Mouse (Mus musculus) forebrain, embryonic 14.5 days (tissue): ENCODE data around the gene Abr. TPM values are rescaled to one million over a fixed set of nuclear protein-coding genes. Genes with fewer than 3 reads are reported as not detected.

Experiments used
- ATAC-seq: fragments of 200-750 bp; cut with Nextera tagmentation; 2 replicates; pipeline ENCODE4 v1.8.0; 2017; ENCODE audit warnings: mild to moderate bottlenecking, moderate library complexity
- DNase-seq: peaks from one replicate; pipeline ENCODE4 v3.0.0-alpha.2; 2015; ENCODE audit warnings: low spot score
- H3K27ac ChIP-seq: fragments of 300-500 bp; sonication (generic); 2 replicates; pipeline ENCODE4 v1.5.1; 2014; ENCODE audit warnings: low read depth, mild to moderate bottlenecking, control low read depth, low read length, moderate library complexity
- H3K27me3 ChIP-seq: fragments of 300-500 bp; sonication (generic); replicated peaks from 2 replicates; pipeline ENCODE4 v1.6.1; 2014; ENCODE audit warnings: low read length, control low read depth, mixed read lengths; ENCODE audit not compliant: control insufficient read depth, insufficient read depth
- H3K36me3 ChIP-seq: fragments of 300-500 bp; sonication (generic); 2 replicates; pipeline ENCODE4 v1.6.1; 2014; ENCODE audit warnings: low read length, control low read depth; ENCODE audit not compliant: control insufficient read depth, insufficient read depth
- H3K4me1 ChIP-seq: fragments of 300-500 bp; sonication (generic); 2 replicates; pipeline ENCODE4 v1.6.1; 2014; ENCODE audit warnings: antibody characterized with exemption, low read length, control low read depth; ENCODE audit not compliant: control insufficient read depth, insufficient read depth
- H3K4me2 ChIP-seq: fragments of 300-500 bp; sonication (generic); 2 replicates; pipeline ENCODE4 v1.6.1; 2014; ENCODE audit warnings: mild to moderate bottlenecking, control low read depth, low read length
- H3K4me3 ChIP-seq: fragments of 300-500 bp; sonication (generic); 2 replicates; pipeline ENCODE4 v1.5.1; 2014; ENCODE audit warnings: low read depth, low read length, control low read depth
- H3K9ac ChIP-seq: fragments of 300-500 bp; sonication (generic); 2 replicates; pipeline ENCODE4 v1.6.1; 2014; ENCODE audit warnings: mild to moderate bottlenecking, low read length, control low read depth, moderate library complexity
- H3K9me3 ChIP-seq: fragments of 300-500 bp; sonication (generic); replicated peaks from 2 replicates; pipeline ENCODE4 v1.6.1; 2016; ENCODE audit warnings: low read length, control low read depth, mixed read lengths; ENCODE audit not compliant: control insufficient read depth
- WGBS: fragments of 180-500 bp; shearing (Covaris S2); extraction: QIAGEN DNeasy Blood & Tissue Kit; methylation state at CpG from one replicate; pipeline ENCODE4 v1.1.7; 2014; 5-methylcytosine and 5-hydroxymethylcytosine counted together
- polyA plus RNA-seq: library from polyadenylated mRNA; unstranded; fragments of >200 nt; fragmentation: Nextera tagmentation; extraction: Ambion mirVana; gene quantifications from 2 replicates; pipeline ENCODE4 v1.2.1, GENCODE M21; 2014

Gene Abr
- polyA plus RNA-seq, 1 experiment from 2014 or later: 88.8 TPM

DNA sequence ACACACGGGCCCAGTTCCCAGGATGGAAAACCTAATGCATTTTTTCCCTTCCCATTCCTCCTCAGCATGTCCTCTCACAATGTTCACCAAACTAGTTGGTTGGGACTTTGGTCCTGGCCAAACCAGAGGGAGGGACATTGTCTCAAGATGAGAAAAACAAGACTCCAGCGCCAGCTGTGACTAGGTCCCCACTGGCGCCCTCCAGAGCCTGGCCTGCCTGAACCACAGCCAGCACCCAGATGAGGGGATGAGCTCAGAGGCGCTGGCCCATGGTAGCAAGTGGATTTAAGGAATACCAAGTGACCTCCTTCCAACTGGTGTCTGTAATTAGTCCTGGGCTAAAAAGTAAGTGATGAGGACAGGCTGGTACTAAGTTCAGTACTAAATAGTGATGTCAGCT lies 201.2 kb downstream of the Abr start:
- 74% methylated on average over 4 of the region's 4 CpGs for WGBS
- H3K4me2 ChIP-seq: no peak overlapping the region
- H3K27ac ChIP-seq: no peak overlapping the region
- peaks cover 94% of the 10 kb centered on the region for H3K36me3 ChIP-seq
- no peak overlapping the region for H3K9ac ChIP-seq
- peaks cover under 1% of the 10 kb centered on the region; the same call in 1 of the 2 replicates for H3K4me1 ChIP-seq
- H3K27me3 ChIP-seq: no peaks in the 10 kb centered on the region
- no peak for DNase-seq
- ATAC-seq: no peak
- H3K9me3 ChIP-seq: no peaks in the 10 kb centered on the region
- H3K4me3 ChIP-seq: no peak overlapping the region

DNA sequence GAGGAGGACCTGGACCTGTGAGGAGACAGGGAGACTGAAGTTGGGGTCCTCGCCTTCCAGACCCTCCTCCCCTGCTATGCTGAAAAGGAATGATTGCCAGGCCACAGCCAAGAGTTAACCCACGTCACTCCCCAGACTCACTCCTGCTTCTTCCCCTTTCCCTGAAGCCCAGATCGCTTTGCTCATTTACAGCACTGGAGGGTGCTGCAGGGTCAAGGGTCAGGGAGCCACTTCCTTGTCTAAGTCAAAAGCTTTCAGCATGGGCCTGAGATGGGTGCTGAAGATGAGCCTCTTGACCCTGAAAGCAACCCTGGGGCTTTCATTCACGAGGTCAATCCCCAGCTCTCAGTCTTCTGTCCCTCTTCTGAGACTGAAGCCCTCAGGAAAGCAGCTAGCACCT lies 202.9 kb downstream of the Abr start:
- 0 out of 2 replicates have a peak overlapping the region, but pooled peaks have one; percentile 11 for H3K27ac ChIP-seq
- H3K4me1 ChIP-seq: no peaks in the 10 kb centered on the region
- no peak for DNase-seq
- H3K4me2 ChIP-seq: no peak overlapping the region
- peaks cover 95% of the 10 kb centered on the region for H3K36me3 ChIP-seq
- WGBS: 70% methylated on average over 4 of the region's 4 CpGs
- H3K4me3 ChIP-seq: no peak overlapping the region
- H3K9ac ChIP-seq: no peak overlapping the region
- ATAC-seq: no peak
- H3K27me3 ChIP-seq: no peaks in the 10 kb centered on the region
- H3K9me3 ChIP-seq: no peaks in the 10 kb centered on the region

DNA sequence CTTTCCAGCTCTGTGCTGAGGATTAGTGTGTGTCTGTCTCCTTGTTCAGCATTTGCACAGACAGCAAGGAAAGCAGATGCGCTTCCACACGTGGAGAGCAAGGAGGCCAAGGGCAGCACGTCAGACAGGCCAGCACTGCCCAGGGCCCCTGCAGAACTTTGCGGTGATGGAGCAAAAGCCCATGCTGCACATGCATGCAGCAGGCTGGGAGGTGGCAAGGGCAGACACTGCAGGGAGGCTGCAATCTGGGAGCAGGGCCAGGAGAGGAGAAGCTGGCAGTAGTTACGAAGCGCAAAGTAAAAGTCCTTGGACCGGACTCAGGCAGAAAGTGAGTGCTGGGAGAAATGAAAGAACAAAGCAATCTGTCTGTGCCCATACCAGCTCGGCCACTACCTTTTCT lies 203.7 kb downstream of the Abr start:
- WGBS: 74% methylated on average over 8 of the region's 8 CpGs
- no peak for ATAC-seq
- Histone ChIP-seq H3K27me3 (no peaks in the 10 kb centered on the region), H3K9me3 (no peaks in the 10 kb centered on the region), H3K27ac (no peak overlapping the region), H3K4me3 (no peak overlapping the region), H3K4me1 (no peaks in the 10 kb centered on the region), H3K36me3 (peaks cover 90% of the 10 kb centered on the region), H3K4me2 (no peak overlapping the region), H3K9ac (no peak overlapping the region)
- peak; percentile 36 for DNase-seq

DNA sequence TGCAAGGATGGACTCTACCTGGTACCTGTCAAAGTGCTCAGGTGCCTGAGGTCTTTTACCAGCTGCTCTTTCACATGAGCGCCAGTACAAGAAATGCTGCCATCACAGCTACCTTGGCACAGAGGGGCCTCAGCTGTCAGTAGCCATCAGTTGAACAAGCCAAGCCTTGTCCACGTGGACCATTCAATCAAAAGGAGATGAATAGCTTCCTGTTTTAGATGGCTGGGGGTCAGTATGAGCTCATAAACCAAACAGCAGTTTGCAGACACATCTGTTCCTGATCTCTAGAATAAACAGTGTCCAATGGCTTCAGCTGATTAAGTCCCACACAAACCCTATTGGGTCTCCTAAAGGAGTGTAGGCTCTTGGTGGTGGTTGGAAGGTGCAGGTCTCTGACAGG lies 206.1 kb downstream of the Abr start:
- H3K9ac ChIP-seq: no peak overlapping the region
- no peaks in the 10 kb centered on the region for H3K27me3 ChIP-seq
- DNase-seq (no peak), ATAC-seq (no peak)
- H3K27ac ChIP-seq: no peak overlapping the region
- no peak overlapping the region for H3K4me2 ChIP-seq
- no peak overlapping the region for H3K4me3 ChIP-seq
- 71% methylated on average over 2 of the region's 2 CpGs for WGBS
- H3K36me3 ChIP-seq: peaks cover 75% of the 10 kb centered on the region
- H3K9me3 ChIP-seq: no peaks in the 10 kb centered on the region
- H3K4me1 ChIP-seq: no peaks in the 10 kb centered on the region

DNA sequence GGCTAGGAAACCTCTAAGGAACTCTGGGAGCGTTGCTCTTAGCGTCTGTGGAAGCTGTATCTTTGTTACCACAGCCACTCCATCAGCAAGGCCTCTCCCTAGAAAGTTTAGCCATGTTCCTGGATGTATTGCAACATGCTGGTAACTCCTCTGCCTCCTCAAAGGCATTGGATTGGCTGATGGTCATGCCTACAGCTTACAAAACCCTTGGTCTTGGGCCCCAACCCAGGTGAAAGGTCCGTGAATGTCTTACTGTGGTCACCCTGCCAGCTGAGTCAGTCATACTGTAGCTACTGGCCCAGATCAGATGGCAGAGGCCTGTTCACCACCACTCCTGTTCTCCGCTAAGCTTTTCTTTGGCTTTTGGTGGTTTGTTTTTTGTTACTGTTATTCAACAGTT lies 207.1 kb downstream of the Abr start:
- no peak for DNase-seq
- no peak overlapping the region for H3K4me2 ChIP-seq
- H3K27ac ChIP-seq: no peak overlapping the region
- H3K4me3 ChIP-seq: no peak overlapping the region
- H3K27me3 ChIP-seq: no peaks in the 10 kb centered on the region
- no peaks in the 10 kb centered on the region for H3K9me3 ChIP-seq
- H3K4me1 ChIP-seq: no peaks in the 10 kb centered on the region
- H3K9ac ChIP-seq: no peak overlapping the region
- WGBS: 91% methylated on average over 4 of the region's 4 CpGs
- no peak for ATAC-seq
- H3K36me3 ChIP-seq: peaks cover 70% of the 10 kb centered on the region

DNA sequence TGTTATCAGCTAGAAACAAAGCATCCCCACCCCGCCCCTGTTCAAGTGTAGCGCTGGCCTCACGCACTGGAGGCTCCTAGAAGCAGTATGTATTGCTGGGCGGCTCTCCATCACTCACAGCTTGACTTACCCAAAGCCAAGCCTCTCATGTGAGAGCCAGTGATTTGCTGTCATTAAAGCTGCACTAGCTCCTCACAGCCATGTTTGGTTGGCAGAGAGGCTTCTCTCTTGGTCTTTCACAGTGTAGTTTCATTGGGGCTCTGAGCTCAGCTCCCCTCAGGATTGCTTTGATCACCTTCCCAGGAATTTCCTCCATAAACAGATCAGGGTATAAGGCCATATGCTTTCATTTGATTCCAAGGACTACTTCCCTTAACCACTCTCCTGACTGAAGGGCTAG lies 208.9 kb downstream of the Abr start:
- Histone ChIP-seq H3K36me3 (peaks cover 52% of the 10 kb centered on the region), H3K27ac (no peak overlapping the region), H3K4me1 (no peaks in the 10 kb centered on the region), H3K27me3 (no peaks in the 10 kb centered on the region), H3K4me3 (no peak overlapping the region), H3K9me3 (no peaks in the 10 kb centered on the region), H3K9ac (no peak overlapping the region), H3K4me2 (no peak overlapping the region)
- ATAC-seq: no peak
- 80% methylated on average over 4 of the region's 4 CpGs for WGBS
- peak; percentile 42 for DNase-seq

DNA sequence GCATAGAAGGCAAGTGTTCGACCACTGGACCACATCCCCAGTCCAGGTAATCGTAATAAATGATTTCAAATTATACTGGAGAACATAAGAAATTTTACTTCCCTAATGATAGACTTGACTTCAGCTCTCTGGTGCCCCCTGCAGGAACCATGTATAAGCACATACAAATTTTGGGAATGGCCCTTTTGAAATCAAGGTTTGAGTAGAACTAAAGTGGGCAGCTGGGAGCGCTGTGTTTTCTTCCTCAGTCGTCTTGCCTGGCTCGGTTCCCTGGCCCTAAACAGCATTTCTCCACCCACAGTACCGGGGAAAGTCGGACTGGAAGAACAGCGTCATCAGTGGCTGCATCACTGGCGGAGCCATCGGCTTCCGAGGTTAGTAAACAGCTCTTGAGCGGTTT lies 211.3 kb downstream of the Abr start:
- Histone ChIP-seq H3K4me1 (0 out of 2 replicates have a peak, but pooled peaks cover 2% of the 10 kb centered on the region), H3K9me3 (no peaks in the 10 kb centered on the region), H3K36me3 (peaks cover 28% of the 10 kb centered on the region), H3K4me3 (no peak overlapping the region), H3K9ac (no peak overlapping the region), H3K27me3 (no peaks in the 10 kb centered on the region), H3K27ac (no peak overlapping the region), H3K4me2 (no peak overlapping the region)
- DNase-seq (peak; percentile 76), ATAC-seq (no peak)
- 67% methylated on average over 12 of the region's 12 CpGs for WGBS

DNA sequence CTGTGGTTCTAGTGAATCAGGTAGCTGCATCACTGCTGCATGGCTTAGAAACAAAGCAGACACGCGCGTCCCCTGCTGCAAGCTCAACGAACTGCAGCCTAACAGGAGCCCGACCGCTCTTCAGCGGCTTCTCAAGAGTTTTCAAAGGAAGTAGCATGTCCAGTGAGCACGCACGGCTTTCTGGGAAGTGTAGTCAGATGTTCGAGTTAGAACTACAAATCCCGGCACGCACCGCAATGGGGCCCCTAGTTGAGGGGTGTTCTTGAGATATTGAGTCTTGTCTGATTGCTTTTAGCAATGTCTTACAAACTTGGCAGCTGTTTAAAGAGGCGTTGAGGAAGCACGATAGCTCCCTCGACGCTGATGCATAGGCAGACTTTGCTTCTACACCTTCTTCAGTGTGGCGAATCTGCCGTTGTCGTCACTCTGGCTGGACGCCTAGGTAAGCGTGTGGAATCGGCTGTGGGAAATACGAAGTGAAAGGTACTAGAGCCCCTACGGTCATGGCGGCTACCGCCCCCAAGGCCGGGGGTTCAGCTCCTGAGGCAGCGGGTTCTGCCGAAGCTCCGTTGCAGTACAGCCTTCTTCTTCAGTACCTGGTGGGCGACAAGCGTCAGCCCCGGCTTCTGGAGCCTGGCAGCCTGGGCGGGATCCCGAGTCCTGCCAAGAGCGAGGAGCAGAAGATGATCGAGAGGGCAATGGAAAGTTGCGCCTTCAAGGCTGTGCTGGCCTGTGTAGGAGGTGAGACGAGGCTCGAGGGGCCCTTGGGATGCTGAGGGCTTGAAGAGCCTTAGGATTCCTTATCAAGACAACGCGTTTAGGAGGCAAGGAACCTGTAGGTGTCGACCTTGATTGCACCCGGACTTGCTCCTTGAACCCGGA lies 215.2 kb downstream of the Abr start, which contains the start of gene Timm22:
Gene Timm22 (plus strand): TSS at position 251 of the 882 bp plus-strand sequence.
- Histone ChIP-seq H3K4me3 (peak within 1 kb of the TSS; percentile 56), H3K4me1 (0 out of 2 replicates have a peak, but pooled peaks cover 2% of the 10 kb centered on the region), H3K4me2 (peak within 1 kb of the TSS; percentile 79), H3K27me3 (no peaks in the 10 kb centered on the region), H3K9me3 (no peaks in the 10 kb centered on the region), H3K36me3 (peaks cover 8% of the 10 kb centered on the region; the same call in 1 of the 2 replicates), H3K27ac (no peak within 1 kb of the TSS), H3K9ac (peak within 1 kb of the TSS; percentile 84)
- ATAC-seq (peak; percentile 97), DNase-seq (peak; percentile 99)
- 1% methylated on average over 46 of the region's 46 CpGs for WGBS

DNA sequence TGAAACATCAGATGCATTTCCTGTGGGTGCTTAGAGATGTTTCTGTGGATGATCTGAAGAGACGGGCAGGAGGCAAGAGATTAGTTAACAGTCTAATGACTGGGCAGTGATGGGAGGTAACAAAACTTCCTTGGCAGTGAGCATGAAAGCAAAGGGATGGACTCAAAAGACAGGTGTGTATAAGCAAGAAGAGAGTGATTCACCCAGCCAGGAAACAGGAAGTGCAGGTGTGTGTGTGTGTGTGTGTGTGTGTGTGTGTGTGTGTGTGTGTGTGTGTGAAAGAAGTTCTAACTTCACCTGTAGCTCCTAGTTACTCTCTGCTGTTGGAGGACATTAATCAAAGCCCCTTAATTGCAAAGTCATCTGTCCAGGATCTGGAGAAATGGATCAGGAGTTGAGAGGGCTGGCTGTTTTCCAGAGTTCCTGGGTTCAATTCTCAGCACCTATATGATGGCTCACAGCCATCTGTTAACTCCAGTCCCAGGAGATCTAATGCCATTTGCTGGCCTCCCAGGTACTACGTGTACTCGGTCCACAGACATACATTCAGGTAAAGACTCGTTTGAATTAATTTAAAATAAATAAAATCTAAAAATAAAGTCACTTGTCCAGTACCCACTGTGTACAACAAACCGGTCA lies 216.4 kb downstream of the Abr start:
- no peak overlapping the region for H3K4me3 ChIP-seq
- H3K27me3 ChIP-seq: no peaks in the 10 kb centered on the region
- no peak overlapping the region for H3K9ac ChIP-seq
- ATAC-seq: no peak
- H3K9me3 ChIP-seq: no peaks in the 10 kb centered on the region
- no peak overlapping the region for H3K4me2 ChIP-seq
- DNase-seq: no peak
- no peak overlapping the region for H3K27ac ChIP-seq
- 87% methylated on average over 5 of the region's 5 CpGs for WGBS
- H3K4me1 ChIP-seq: 0 out of 2 replicates have a peak, but pooled peaks cover 2% of the 10 kb centered on the region
- no peaks in the 10 kb centered on the region for H3K36me3 ChIP-seq
